Mouse (Mus musculus): Measurements from ENCODE around the gene Slc51a. TPM values are rescaled to one million over a fixed set of nuclear protein-coding genes. Genes with fewer than 3 reads are reported as not detected.
"Not testable (repeated sequence)": the region's sequence is repeated elsewhere in the genome, so short reads cannot be mapped to it uniquely, and the experiment has no call there.

Slc51a gene
- polyA plus RNA-seq, 1 experiment = 0.19 TPM

- Histone ChIP-seq H3K4me3 (ENCODE audit: insufficient read depth, low read length) (no peak overlapping the region), H3K4me1 (ENCODE audit: control insufficient read depth, insufficient read depth, low read length) (no peaks in the 10 kb centered on the region), H3K27ac (ENCODE audit: insufficient read depth, low read length) (no peak overlapping the region)
- no peak for TF ChIP-seq POLR2A (IDR thresholded peaks at IDR 0.05; ENCODE audit: low read depth, low read length)
- TF ChIP-seq CTCF (IDR thresholded peaks at IDR 0.05; ENCODE audit: borderline replicate concordance, insufficient read depth, low read length) = no peak
Observed at GRCm38 (mm10) chr16:32501459-32501858, 13.8 kb upstream of the Slc51a start.

GRCm38 (mm10) chr16:32499430-32500037, 11.9 kb upstream of the Slc51a start:
- Histone ChIP-seq H3K27ac (ENCODE audit: insufficient read depth, low read length) (no peak overlapping the region), H3K4me3 (ENCODE audit: insufficient read depth, low read length) (0 out of 2 replicates have a peak overlapping the region, but pooled peaks have one; percentile 1), H3K4me1 (ENCODE audit: control insufficient read depth, insufficient read depth, low read length) (no peaks in the 10 kb centered on the region)
- TF ChIP-seq POLR2A (IDR thresholded peaks at IDR 0.05; ENCODE audit: low read depth, low read length) (no peak), CTCF (IDR thresholded peaks at IDR 0.05; ENCODE audit: borderline replicate concordance, insufficient read depth, low read length) (peak; percentile 96)

GRCm38 (mm10) chr16:32498996-32499395, 11.3 kb upstream of the Slc51a start:
- H3K27ac ChIP-seq (ENCODE audit: insufficient read depth, low read length) = no peak overlapping the region
- H3K4me3 ChIP-seq (ENCODE audit: insufficient read depth, low read length) = no peak overlapping the region
- TF ChIP-seq POLR2A (IDR thresholded peaks at IDR 0.05; ENCODE audit: low read depth, low read length) (no peak), CTCF (IDR thresholded peaks at IDR 0.05; ENCODE audit: borderline replicate concordance, insufficient read depth, low read length) (no peak)
- H3K4me1 ChIP-seq (ENCODE audit: control insufficient read depth, insufficient read depth, low read length) = no peaks in the 10 kb centered on the region

GRCm38 (mm10) chr16:32495965-32496364, 8.3 kb upstream of the Slc51a start, which contains the start of gene Zdhhc19:
Gene Zdhhc19 (plus strand): TSS chr16:32496265.
- H3K27ac ChIP-seq (ENCODE audit: insufficient read depth, low read length) = no peak within 1 kb of the TSS

GRCm38 (mm10) chr16:32494371-32494770, 6.7 kb upstream of the Slc51a start:
- not testable (repeated sequence) for H3K4me1 ChIP-seq (ENCODE audit: control insufficient read depth, insufficient read depth, low read length); H3K27ac ChIP-seq (ENCODE audit: insufficient read depth, low read length); H3K4me3 ChIP-seq (ENCODE audit: insufficient read depth, low read length)

More at GRCm38 (mm10) chr16:32495965-32496364, 8.3 kb upstream of the Slc51a start, which contains the start of gene Zdhhc19:
- Histone ChIP-seq H3K4me3 (ENCODE audit: insufficient read depth, low read length) (no peak within 1 kb of the TSS), H3K4me1 (ENCODE audit: control insufficient read depth, insufficient read depth, low read length) (no peaks in the 10 kb centered on the region)
- TF ChIP-seq POLR2A (IDR thresholded peaks at IDR 0.05; ENCODE audit: low read depth, low read length) (no peak), CTCF (IDR thresholded peaks at IDR 0.05; ENCODE audit: borderline replicate concordance, insufficient read depth, low read length) (no peak)

- no peak overlapping the region for H3K4me3 ChIP-seq (ENCODE audit: insufficient read depth, low read length)
- no peak overlapping the region for H3K27ac ChIP-seq (ENCODE audit: insufficient read depth, low read length)
- TF ChIP-seq POLR2A (IDR thresholded peaks at IDR 0.05; ENCODE audit: low read depth, low read length) = no peak
- TF ChIP-seq CTCF (IDR thresholded peaks at IDR 0.05; ENCODE audit: borderline replicate concordance, insufficient read depth, low read length) = no peak
- no peaks in the 10 kb centered on the region for H3K4me1 ChIP-seq (ENCODE audit: control insufficient read depth, insufficient read depth, low read length)
Observed at GRCm38 (mm10) chr16:32488939-32489338, 1.3 kb upstream of the Slc51a start.

GRCm38 (mm10) chr16:32486046-32486445, 1.6 kb downstream of the Slc51a start:
- no peak overlapping the region for H3K27ac ChIP-seq (ENCODE audit: insufficient read depth, low read length)
- no peak for TF ChIP-seq CTCF (IDR thresholded peaks at IDR 0.05; ENCODE audit: borderline replicate concordance, insufficient read depth, low read length)
- TF ChIP-seq POLR2A (IDR thresholded peaks at IDR 0.05; ENCODE audit: low read depth, low read length) = no peak
- no peak overlapping the region for H3K4me3 ChIP-seq (ENCODE audit: insufficient read depth, low read length)
- no peaks in the 10 kb centered on the region for H3K4me1 ChIP-seq (ENCODE audit: control insufficient read depth, insufficient read depth, low read length)

- Histone ChIP-seq H3K4me3 (ENCODE audit: insufficient read depth, low read length) (no peak overlapping the region), H3K27ac (ENCODE audit: insufficient read depth, low read length) (no peak overlapping the region), H3K4me1 (ENCODE audit: control insufficient read depth, insufficient read depth, low read length) (no peaks in the 10 kb centered on the region)
- no peak for TF ChIP-seq CTCF (IDR thresholded peaks at IDR 0.05; ENCODE audit: borderline replicate concordance, insufficient read depth, low read length)
- TF ChIP-seq POLR2A (IDR thresholded peaks at IDR 0.05; ENCODE audit: low read depth, low read length) = no peak
Observed at GRCm38 (mm10) chr16:32485209-32485608, 2.5 kb downstream of the Slc51a start.

- H3K4me1 ChIP-seq (ENCODE audit: control insufficient read depth, insufficient read depth, low read length) = no peaks in the 10 kb centered on the region
- TF ChIP-seq POLR2A (IDR thresholded peaks at IDR 0.05; ENCODE audit: low read depth, low read length) (no peak), CTCF (IDR thresholded peaks at IDR 0.05; ENCODE audit: borderline replicate concordance, insufficient read depth, low read length) (no peak)
- H3K27ac ChIP-seq (ENCODE audit: insufficient read depth, low read length) = no peak overlapping the region
- no peak overlapping the region for H3K4me3 ChIP-seq (ENCODE audit: insufficient read depth, low read length)
Observed at GRCm38 (mm10) chr16:32484431-32484871, 3.2 kb downstream of the Slc51a start.

GRCm38 (mm10) chr16:32479415-32479814, 8.3 kb downstream of the Slc51a start:
- TF ChIP-seq POLR2A (IDR thresholded peaks at IDR 0.05; ENCODE audit: low read depth, low read length) (no peak), CTCF (IDR thresholded peaks at IDR 0.05; ENCODE audit: borderline replicate concordance, insufficient read depth, low read length) (no peak)
- no peaks in the 10 kb centered on the region for H3K4me1 ChIP-seq (ENCODE audit: control insufficient read depth, insufficient read depth, low read length)
- no peak overlapping the region for H3K27ac ChIP-seq (ENCODE audit: insufficient read depth, low read length)
- no peak overlapping the region for H3K4me3 ChIP-seq (ENCODE audit: insufficient read depth, low read length)

Data from embryonic fibroblast, embryonic 13.5 days (primary cell).